Mouse (Mus musculus): ENCODE data around the gene Tbc1d12.

Tbc1d12 gene

DNA sequence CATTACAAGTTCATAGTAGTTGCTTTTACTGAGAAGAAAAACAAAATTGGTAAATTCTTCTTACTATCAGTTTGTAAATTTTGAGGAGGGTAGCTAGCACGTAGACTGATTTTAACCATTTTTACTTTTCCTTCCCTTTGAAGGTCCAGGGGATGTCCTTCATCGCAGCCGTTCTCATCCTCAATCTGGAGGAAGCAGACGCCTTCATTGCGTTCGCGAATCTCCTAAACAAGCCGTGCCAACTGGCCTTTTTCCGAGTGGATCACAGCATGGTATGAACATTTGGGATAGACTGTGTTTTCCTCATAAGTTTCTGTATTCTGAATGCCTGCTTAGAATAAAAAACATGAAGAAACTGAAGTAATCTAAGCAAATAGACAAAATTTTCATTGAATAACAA, 77.4 kb downstream of the Tbc1d12 start:
- DNase-seq (ENCODE audit: low read depth, low spot score): no peak

DNA sequence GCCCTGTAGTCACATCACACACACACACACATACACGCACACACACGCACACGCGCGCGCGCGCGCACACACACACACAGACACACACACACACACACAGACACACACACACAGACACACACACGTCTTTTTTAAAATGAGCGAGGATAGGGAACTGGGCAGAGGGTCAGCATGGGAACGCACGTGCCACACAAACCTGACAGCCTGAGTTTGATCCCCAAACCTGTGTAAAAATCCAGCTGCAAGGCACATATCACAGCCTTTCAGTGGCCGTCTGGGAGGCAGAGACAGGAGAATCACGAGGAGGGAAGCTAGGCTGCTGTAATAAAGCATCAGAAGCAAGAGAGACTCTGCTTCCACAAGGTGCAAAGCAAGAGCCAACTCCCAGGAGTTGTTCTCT, 78.5 kb downstream of the Tbc1d12 start:
- DNase-seq (ENCODE audit: low read depth, low spot score): no peak

GRCm38 (mm10) chr19:38915677-38916076, 79.3 kb downstream of the Tbc1d12 start:
- no peak for DNase-seq (ENCODE audit: low read depth, low spot score)

DNA sequence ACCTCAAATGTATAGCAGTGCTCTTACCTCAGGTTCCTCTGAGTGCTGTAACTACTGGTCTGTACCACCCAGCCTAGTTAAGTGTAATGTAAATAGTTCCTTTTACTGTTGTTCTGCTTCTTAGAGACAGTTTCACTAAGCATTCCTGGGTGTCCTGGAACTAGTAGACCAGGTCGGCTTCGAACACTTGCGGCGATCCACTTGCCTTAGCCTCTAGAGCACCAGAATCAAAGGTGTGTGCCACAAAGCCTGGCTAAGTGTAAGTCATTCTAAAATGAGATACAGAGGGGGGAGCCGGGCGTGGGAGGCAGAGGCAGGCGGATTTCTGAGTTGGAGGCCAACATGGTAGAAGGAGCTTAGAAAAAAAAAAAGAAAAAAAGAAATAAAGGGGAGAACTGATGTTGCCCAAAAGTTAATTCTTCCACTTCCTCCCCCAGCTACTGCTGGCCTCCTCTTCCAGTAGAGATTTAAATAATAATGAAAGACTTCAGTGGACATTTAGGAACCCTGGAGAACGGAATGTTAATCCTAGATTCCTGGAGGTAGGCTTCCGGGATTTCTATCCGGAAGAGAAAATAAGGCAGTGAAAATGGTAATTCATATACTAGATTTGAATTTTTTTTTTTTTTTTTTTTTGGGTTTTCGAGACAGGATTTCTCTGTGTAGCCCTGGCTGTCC, 92.2 kb downstream of the Tbc1d12 start:
- DNase-seq (ENCODE audit: low read depth, low spot score): no peak

- no peak for DNase-seq (ENCODE audit: low read depth, low spot score)
Observed at GRCm38 (mm10) chr19:38929471-38930251, 93.3 kb downstream of the Tbc1d12 start.

GRCm38 (mm10) chr19:38930252-38930787, 93.9 kb downstream of the Tbc1d12 start:
- no peak for DNase-seq (ENCODE audit: low read depth, low spot score)

GRCm38 (mm10) chr19:38930788-38931565, 94.6 kb downstream of the Tbc1d12 start, which contains the start of gene Hells:
Gene Hells (plus strand): TSS chr19:38930915.
- peak; percentile 78 for DNase-seq (ENCODE audit: low read depth, low spot score)

DNA sequence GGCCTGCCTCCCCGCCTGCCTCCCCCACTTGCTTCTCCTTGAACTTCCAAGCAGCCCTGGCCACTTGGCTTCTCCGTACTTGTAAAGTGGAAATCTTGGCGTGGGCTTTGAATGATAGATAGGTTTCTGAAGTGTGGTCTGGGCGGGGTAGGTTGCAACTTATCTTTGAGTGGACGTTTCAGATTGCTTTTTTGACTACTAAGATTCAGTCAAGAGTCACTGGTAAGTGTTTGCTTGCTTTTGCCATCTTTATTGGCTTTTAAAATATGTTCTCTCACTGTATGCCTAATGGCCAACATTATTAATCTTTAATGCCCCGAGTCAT, 95.1 kb downstream of the Tbc1d12 start:
- no peak for DNase-seq (ENCODE audit: low read depth, low spot score)

- DNase-seq (ENCODE audit: low read depth, low spot score): no peak
Observed at GRCm38 (mm10) chr19:38944590-38945307, 108.4 kb downstream of the Tbc1d12 start.
